Mouse (Mus musculus) adipocyte (in vitro differentiated cells): Measurements from ENCODE around the gene Prkce.
A peak's percentile ranks its signal among the peaks of the same experiment; 100 is the strongest.

Source experiments
- DNase-seq: peaks from one replicate; pipeline ENCODE4 v3.0.0-alpha.2; 2016; ENCODE audit warnings: low spot score

Gene Prkce

DNA sequence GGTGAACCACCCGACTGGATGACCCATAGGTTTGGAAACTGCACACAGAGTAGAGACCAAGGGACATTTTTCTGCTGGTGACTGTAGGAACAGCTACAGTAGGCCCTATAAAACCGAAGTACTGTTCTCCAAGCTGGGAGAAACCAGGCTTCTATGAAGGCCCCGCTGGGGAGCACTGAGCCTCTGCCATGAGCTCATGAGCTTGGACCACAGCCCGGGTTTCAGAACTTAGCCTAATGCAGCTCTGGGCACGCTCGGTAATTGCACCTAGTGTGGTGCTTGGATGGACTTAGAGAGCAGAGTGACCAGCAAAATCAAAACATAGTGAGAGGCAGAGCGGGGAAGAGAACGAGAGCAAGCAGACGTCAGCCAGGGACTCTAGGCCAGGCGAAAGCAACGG is 134.7 kb downstream of the Prkce start:
- peak; percentile 74 for DNase-seq

DNA sequence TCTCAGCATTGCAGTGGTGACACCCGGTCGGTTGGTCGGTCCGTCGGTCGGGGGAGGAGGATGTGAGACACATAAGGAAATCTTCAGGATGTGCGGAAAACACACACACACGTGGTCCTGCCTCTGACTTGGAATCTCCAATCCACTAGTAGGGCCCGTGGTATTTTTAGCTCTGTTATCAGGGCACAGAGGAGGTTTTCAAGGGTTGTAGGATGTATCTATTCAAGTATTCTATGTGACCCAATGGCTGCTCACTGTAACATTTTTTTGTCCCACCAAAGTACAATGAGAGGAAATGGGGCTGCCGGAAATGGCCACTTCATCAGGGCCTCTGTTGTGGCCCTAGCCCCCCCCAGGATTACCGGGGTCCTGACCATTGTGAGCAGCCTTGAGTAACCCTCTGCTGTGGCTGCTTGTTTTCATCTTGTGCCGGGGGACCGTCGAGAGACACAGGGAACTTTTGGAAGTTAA is 135.3 kb downstream of the Prkce start:
- no peak for DNase-seq

DNA sequence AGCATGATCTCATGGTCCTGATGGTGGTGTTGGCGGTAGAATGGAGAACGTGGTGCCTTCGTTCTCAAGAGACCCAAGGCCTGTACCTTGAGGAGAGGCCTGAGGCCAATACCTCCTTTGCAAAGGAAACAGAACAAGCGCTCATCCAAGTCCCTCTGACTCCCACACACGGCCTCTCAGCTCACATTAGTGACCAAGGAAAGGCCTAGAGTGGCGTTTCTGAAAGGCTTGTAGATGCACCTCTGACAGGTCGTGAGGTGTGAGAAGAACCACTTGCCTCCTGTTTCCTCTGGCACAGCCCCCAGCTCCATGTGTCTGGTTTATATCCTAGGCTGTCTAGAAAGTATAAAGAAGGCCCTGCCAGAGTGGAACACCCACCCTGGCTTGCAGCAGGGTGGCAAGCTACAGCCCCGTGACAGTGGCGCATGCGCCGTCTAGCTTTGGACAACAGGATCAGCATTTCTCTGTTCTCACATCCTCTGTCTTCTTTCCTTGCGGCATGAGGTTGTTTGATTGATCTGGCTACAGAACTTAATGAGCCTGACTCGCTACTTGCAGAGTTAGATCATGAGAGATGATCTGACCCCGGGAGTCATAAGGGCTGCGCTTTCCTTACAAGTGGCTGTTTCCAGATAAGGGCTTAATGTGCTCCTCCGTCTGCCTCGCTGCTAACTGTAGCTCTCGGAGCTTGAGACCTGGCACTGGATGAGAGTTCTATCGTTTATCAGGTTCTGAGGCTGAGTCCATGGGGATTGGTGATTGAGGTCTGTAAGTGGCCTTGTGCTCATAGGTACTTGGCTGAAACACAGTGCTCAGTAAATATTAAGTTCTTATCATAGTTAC is 136.0 kb downstream of the Prkce start:
- no peak for DNase-seq

DNA sequence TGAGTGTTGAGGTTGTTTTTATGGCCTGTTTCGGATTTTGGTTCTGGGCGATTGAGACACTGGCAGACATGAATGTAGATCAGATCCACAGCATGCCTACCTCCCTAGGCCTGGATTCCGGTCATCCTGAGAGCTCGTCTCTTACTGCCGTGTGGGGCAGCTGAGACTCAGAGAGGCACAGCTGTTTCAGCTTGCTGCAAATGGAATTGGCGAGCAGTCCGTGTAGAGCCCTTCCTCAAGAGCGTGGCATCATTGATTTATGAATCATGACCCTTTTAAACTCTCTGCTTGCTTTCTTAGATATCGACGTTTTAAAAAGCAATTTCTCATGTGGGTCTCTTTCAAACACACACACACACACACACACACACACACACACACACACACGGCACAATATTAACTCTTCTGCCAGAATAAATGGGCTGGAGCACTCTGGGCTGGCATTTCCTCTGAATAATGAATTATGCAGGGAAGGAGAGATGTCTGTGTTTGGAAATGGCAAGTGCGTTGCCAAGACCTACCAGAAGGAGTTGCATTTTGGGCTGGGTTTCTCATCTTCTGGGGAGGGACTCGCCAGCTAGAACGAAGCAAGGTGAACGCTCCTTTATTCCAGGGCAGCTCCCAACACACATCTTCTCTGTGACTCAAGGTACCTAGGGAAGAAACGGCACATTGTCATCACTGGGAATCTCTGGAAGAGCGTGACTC is 137.5 kb downstream of the Prkce start:
- no peak for DNase-seq

DNA sequence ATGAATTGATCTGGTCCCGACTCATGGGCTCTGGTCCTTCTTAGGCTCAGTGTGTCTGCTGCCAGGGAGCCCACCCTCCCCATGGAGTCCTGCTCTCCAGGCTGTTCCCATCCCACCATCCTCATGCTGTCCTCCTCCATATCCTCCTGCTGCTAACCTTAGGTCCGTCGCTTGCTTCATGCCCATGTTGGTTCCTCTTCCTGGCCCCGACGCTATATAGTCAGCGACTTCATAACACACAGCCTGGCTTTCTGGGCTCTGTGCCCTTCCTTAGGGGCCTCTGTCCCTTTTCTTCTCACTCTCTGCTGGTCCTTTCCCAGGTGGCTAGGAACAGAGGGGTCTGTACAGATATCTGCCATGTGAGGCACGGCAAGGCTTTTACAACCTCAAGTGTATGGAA is 138.6 kb downstream of the Prkce start:
- DNase-seq, result no peak

DNA sequence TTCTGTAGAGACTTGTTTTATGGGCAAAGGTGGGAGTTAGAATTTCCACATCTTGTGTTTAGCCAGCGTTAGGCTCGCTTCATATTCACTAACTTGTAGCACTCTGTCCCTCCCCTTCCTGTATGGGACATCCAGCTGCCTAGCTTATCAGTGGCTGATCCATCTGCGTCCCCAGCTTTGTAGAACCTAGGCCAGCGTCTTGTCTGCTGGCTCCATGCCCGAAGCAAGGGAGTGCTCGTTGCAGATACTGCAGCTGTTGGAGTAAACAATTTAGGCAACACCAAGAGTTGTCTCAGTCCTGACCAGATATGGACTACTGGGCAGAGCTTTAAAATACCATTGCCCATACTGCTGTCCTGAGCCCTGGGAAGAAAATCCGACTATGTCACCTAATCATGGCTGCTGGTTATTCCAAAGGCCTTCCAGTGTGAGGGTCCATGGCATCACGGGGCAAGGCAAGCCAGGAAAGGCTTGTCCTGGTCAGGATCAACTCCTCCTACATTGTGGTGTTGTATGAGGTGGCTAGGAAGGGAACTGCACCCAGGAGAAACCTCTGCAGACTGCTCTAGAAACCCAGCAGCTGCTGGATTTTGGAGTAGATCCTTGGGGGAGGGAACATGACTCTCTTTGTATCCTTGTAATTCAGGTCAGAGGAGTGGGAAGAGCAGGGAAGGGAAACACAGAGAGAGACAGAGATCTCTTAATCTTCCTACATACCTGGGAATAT is 146.0 kb downstream of the Prkce start:
- peak; percentile 60 for DNase-seq

DNA sequence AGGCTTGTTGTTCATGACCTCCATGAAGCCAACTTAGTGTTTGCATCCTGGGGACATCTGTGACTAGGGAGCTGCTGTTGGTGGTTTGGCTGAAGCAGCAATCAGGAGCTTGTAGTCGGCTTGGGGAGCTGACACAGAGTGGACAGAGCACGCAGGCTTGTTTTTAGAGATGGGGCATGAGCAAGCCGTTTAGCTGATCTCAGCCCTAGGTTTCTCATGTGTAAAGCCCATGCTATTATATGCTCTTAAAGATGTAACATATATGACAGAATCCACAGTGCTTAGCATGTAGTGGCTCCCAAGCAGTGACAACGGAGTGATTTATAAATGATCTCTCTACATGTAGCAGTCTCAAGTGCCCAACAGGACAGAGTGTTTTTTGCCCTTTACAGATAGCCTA is 148.3 kb downstream of the Prkce start:
- no peak for DNase-seq

DNA sequence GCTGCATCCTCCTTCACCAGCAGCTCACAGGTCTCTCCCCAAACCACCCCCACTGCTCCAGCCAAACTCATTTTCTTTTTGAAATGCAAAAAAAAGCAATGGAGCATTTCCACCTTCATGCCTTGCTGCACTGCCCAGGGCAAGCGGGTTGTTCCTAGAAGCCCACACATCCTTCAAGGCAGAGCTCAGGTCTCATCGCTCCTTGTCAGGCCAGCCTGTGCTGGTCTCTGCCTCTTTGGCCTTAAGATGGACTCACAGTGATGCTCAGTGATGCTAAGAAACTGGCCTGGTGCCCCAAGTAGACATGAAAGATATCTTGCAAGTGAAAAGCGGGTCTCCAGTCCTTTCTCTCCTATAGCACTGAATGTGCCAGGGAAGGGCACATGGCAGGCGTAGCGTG is 149.2 kb downstream of the Prkce start:
- no peak for DNase-seq

DNA sequence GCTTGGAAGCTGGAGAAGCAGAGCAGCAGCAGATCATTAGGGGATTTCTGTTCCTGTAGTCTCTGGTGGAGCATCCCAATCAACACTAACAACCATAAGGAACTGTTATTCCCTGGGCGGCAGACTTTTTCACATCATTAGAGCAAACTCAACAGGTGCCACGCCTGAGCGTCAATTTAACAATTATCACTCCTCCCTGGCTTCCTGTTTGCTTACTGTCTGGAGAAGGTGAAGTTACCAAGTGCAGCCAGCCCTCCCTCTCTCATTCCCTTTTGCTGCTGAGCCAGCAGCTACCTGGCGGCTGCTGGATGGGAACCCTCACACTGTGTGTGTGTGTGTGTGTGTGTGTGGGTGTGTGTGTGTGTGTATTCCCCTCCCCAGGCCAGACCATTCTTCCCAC is 149.6 kb downstream of the Prkce start:
- no peak for DNase-seq

DNA sequence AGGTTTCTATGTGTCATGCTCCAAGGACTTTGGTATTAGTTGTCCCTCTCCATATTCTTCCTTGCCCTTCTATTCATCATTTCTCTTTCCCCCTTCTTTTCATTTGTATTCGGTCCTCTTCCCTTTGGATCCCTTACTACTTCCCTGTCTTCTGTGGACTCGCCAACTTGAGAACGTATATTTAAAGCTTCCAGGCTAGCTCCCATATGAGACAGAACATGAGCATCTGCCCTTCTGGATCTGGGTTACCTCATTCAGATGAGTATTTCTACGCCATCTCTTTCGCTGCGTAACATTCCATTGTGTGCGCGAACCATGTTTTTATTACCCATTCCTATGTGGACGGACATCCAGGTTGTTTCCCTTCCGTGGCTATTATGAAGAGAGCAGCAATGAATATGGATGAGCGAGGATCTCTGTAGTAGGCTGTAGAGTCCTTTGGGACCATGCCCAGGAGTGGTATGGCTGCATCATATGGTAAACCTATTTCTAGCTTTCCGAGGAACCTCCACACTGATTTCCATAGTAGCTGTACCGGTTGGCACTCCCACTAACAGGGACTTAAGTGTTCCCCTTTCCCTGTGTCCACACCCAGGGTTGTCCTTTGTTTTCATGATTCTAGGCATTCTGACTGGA is 152.5 kb downstream of the Prkce start:
- no peak for DNase-seq

DNA sequence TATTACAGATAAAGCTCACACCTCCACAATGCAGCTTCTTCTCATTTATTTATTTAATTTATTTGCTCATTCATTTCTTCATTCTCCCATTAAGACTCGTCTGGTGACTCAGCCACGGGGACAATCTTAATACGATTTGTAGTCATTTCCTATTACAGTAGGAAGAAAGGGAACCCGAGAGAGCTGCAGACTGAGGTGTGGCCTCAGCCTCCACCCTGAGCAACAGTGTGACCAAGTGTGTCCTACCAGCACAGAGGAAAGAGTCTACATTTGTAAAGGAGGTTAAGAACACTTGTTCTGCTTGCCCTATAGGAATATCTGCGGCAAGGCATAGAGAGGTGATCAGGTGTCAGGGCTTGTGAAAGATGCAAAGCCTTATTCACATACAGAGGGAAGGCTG is 155.3 kb downstream of the Prkce start:
- DNase-seq, result no peak

DNA sequence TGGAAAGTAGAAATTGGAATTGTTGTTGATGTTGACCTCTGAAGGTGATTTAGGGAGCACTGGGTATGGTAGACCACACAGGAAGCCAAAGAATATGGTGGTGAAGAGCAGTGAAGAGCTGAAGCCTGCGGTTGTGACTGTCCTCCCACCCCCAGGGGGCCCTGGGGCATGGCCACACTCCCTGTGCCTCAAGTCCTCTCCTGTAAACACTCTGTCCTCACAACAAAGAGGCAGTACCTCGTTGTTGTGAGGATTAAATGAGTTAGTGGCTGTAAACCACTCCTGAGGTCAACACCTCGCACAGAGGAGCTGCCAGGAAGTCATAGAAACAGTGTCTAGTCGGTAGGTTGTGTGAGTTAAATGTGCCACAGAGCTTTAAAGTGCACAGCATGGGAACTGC is 155.7 kb downstream of the Prkce start:
- no peak for DNase-seq

DNA sequence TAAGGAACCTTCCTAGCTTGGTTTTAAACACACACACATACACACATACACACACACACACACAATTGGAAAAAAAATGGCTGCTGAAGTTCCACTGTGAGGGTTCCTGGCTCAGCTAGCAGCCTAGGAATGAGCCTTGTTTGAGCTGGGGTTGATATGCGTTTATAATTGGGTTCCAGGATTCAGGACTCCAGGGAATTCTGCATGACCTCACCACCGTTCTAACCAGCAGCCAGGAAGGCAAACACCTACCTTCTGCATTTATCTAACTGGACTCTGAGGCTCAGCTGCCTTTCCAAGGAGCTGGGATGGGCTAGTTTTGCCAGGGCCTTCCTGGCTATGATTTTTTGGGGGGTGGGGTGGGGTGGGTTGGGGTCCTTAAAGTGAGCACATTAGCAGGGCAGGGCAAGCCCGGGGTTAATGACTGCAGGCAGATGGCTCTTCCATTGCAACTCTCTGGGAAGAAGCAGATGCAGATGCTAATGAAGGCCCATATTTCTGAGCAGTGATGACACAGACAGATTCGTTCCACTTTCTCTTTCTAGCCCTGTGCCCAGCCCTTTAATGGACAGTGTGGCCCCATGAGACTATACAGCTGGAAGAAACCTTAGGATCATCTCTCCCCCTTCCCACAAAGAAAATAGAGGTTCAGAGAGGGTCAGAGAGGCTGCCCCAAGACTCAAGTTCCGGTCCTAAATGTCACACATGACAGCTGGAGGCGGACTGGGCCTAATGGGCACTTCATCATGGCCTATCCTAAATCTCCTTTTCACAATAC is 156.5 kb downstream of the Prkce start:
- no peak for DNase-seq

DNA sequence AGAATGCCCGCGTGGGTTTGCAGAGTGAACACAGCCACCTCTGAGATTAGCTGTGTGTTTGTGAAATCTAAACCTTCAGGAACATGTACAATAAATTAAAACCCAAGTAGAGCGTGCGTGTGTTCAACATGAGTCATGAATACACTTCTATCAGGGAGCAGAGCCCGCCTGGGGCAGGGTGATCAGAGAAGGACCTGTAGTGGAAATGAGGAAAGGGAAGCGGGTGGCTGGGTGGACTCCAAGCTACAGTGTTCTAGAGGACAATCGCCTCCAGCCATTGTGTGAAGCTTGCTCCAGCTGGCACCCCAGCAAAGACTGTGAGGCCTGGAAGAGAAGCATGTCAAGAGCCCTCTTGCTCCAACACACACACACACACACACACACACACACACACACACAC is 157.2 kb downstream of the Prkce start:
- DNase-seq, result peak; percentile 13

DNA sequence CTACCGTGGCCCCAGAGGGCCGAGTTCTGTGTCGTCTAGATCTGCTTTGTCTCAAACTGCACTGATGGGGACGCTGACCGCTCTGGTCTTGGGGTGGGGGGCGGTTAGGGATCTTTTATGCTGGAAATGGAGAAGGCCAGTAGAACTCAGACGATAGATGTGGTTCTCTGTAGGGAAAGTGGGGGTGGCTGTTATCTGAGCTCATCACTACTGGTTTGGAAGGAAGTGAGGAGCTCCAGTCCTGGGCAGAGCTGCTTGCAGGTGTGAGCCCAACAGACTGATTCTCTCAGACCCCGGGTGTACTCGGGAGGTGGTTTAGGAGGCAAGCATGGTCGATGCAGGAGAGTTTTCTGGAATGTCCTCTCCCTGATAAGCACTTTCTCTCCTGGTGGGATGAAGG is 157.7 kb downstream of the Prkce start:
- no peak for DNase-seq

DNA sequence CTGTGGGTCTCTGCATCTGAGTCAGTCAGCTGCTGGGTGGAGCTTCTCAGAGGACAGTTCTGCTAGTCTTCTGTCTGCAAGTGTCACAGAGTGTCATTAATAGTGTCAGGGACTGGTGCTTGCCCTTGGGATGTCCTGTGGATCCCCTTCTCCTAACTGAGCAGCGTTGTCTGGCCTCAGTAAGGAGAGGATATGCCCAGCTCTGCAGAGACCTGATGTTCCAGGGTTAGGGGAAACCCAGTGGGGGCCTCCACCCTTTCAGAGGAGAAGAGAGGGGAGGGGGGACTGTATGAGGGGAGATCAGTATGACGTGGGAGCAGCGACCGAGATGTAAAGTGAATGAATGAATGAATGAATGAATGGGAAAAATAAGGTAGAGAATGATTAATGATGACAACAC is 160.4 kb downstream of the Prkce start:
- no peak for DNase-seq

DNA sequence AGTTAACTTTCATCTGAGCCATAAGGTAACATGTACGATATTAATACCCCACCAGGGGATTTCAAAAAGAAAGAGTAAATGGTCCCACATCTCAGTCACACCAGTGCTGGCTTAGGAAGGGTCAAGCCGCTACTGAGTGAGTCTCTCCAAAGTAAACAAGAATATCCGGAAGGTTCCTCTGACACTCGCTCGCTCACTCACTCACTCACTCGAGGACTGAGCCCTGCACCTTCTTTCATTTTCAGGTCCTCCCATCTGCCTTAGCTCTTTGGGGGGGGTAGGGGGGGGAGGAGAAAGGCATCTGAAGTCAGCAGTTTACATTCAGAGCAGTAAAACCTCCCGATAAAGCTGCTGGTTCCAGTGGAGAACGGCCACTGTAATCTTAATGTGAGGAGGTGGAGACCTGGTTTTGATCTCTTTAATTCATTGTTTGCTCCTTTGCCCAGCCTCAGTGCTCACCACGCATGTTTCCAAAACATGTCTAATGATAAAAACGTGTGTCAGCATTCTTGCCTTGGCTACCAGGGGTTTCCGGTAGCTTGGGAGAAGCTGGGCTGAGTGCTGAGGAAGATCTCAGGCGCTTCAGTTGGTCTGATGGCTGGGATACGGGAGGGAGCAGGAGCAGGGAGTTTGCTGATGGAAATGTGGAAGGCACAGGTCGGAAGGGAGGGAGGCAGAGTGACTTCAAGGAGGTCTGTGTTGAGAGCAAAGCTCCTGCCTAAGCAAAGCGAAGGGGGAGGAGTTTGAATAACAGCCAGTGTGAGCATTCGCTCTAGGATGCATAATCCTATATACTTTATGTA is 161.9 kb downstream of the Prkce start:
- no peak for DNase-seq

DNA sequence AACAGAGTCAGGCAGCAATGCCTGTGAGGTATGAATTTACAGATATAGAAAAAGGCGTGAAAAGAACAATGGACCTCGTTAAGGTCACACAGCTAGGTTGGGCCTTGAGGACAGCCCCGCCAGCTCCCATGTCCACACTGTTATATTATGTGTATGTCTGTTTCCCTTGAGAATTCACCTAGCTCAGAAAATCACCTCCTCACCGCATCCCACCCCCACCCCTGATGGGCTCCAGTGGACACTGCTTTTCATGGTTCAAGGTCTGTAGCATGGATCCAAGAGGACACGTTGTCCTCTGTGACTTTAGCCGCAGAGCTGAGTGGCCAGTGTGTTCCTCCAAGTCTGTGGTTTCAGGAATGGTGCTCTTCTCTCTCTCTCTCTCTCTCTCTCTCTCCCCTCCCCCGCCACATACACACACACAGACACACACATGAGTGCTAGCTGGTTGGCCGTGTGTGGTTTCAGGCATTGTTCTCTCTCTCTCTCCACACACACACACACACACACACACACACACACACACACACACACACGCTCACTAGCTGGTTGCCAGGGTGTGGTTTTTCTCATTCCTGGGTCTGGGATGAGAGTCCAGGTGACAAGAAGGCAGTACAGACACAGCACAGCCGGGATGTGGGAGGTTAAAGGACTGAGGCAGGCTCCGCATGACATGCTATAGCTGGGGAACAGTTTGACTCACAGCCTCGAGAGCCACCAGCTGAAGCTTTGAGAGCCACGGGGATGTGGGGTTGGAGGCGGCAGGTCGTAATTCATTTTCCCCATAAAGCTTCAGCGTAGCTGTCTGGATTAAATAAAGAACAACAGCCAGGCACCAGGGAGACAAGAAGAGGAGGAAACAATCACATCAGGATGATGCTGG is 162.7 kb downstream of the Prkce start:
- DNase-seq, result no peak

DNA sequence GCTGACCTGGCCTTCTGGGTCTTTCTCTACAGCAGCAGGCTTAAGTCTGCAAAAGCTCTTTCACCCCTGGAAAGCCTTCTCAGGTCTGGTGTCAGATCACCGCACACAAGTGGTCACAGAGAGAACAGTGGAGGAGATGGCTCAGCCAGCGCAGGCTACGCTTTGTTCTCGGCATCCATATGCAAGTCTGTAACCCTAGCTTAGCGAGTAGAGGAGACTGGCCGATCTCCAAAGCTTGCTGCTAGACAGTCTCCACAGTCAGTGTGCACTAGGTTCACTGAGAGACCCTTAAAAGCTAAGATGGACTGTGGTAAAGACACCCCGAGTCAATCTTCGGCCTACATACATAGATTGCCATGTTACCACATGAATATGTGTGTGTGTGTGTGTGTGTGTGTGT is 164.2 kb downstream of the Prkce start:
- DNase-seq, result no peak

DNA sequence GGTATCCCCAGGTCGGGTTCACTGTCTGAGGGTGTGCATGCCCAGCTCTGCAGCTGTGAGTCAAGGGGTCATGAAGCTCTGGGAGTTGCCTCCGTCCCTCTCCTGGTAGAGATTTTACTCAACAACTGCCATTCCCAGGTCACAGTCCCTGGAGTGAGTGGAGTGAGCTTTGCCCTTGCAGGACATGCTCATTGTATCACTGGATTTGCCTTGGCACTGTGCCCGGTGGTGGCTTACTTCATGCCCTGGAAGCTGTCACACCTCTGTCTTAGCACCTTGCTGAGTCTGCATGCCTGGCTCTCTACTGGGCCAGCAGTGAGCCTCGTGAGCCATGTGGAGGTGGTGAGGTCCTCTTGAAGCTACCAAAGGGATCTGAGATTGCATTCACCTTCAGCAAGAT is 167.4 kb downstream of the Prkce start:
- DNase-seq, result peak; percentile 16
